Mouse (Mus musculus) embryo, embryonic 10.5 days (tissue): ENCODE data around the gene Birc3.
A peak's percentile ranks its signal among the peaks of the same experiment; 100 is the strongest.
"Not testable (repeated sequence)": the region's sequence is repeated elsewhere in the genome, so short reads cannot be mapped to it uniquely, and the experiment has no call there.

Source experiments
- DNase-seq: peaks from one replicate; pipeline ENCODE4 v3.0.0-alpha.2; 2015; ENCODE audit warnings: low spot score

Gene Birc3

GRCm38 (mm10) chr9:7872775-7873439, at the start of gene Birc3:
Gene Birc3 (minus strand): TSS chr9:7873186.
- DNase-seq = peak; percentile 72

- no peak for DNase-seq
Observed at GRCm38 (mm10) chr9:7914925-7915324, 41.9 kb upstream of the Birc3 start.

GRCm38 (mm10) chr9:7914487-7914886, 41.5 kb upstream of the Birc3 start:
- DNase-seq = peak; percentile 90

GRCm38 (mm10) chr9:7913953-7914352, 41.0 kb upstream of the Birc3 start:
- no peak for DNase-seq

- no peak for DNase-seq
Observed at GRCm38 (mm10) chr9:7907351-7907985, 34.5 kb upstream of the Birc3 start.

- DNase-seq = no peak
Observed at GRCm38 (mm10) chr9:7906564-7906963, 33.6 kb upstream of the Birc3 start.

- no peak for DNase-seq
Observed at GRCm38 (mm10) chr9:7903825-7904224, 30.8 kb upstream of the Birc3 start.

- DNase-seq = no peak
Observed at GRCm38 (mm10) chr9:7903262-7903661, 30.3 kb upstream of the Birc3 start.

GRCm38 (mm10) chr9:7902311-7902710, 29.3 kb upstream of the Birc3 start:
- DNase-seq = peak; percentile 83

- no peak for DNase-seq
Observed at GRCm38 (mm10) chr9:7900965-7901364, 28.0 kb upstream of the Birc3 start.

GRCm38 (mm10) chr9:7897502-7897901, 24.5 kb upstream of the Birc3 start:
- DNase-seq = peak; percentile 85

GRCm38 (mm10) chr9:7891796-7892195, 18.8 kb upstream of the Birc3 start:
- DNase-seq = not testable (repeated sequence)

- no peak for DNase-seq
Observed at GRCm38 (mm10) chr9:7891177-7891576, 18.2 kb upstream of the Birc3 start.

- DNase-seq = no peak
Observed at GRCm38 (mm10) chr9:7884346-7884745, 11.4 kb upstream of the Birc3 start.

GRCm38 (mm10) chr9:7882304-7882865, 9.4 kb upstream of the Birc3 start:
- DNase-seq = no peak

GRCm38 (mm10) chr9:7873511-7874211, 675 bp upstream of the Birc3 start:
- DNase-seq = peak; percentile 12

- DNase-seq = peak; percentile 55
Observed at GRCm38 (mm10) chr9:7872044-7872774, 777 bp downstream of the Birc3 start.

- DNase-seq = peak; percentile 13
Observed at GRCm38 (mm10) chr9:7871316-7872043, 1.5 kb downstream of the Birc3 start.

- DNase-seq = no peak
Observed at GRCm38 (mm10) chr9:7870556-7871315, 2.2 kb downstream of the Birc3 start.

- no peak for DNase-seq
Observed at GRCm38 (mm10) chr9:7868838-7869491, 4.0 kb downstream of the Birc3 start.
